Mouse (Mus musculus) lung, postnatal 36 days (tissue): ENCODE data around the gene Mdfi.
A peak's percentile ranks its signal among the peaks of the same experiment; 100 is the strongest.

ENCODE experiments used
- DNase-seq: peaks from one replicate; pipeline ENCODE4 v3.0.0; 2022; ENCODE audit warnings: mixed read lengths

Mdfi gene

GRCm38 (mm10) chr17:47845609-47846008 lies 11.1 kb upstream of the Mdfi start:
- no peak for DNase-seq

GRCm38 (mm10) chr17:47843465-47843864 lies 9.0 kb upstream of the Mdfi start:
- DNase-seq: no peak

- peak; percentile 90 for DNase-seq
Measured at GRCm38 (mm10) chr17:47841931-47842623, 7.6 kb upstream of the Mdfi start.

GRCm38 (mm10) chr17:47841521-47841920 lies 7.0 kb upstream of the Mdfi start:
- DNase-seq: no peak

- DNase-seq: peak; percentile 40
Measured at GRCm38 (mm10) chr17:47837808-47838207, 3.3 kb upstream of the Mdfi start.

- no peak for DNase-seq
Measured at GRCm38 (mm10) chr17:47833628-47834481, 636 bp downstream of the Mdfi start.

- peak; percentile 48 for DNase-seq
Measured at GRCm38 (mm10) chr17:47833029-47833627, 1.4 kb downstream of the Mdfi start.

GRCm38 (mm10) chr17:47832501-47833028 lies 1.9 kb downstream of the Mdfi start:
- DNase-seq: no peak

GRCm38 (mm10) chr17:47831772-47832171 lies 2.7 kb downstream of the Mdfi start:
- no peak for DNase-seq

GRCm38 (mm10) chr17:47831161-47831560 lies 3.3 kb downstream of the Mdfi start:
- no peak for DNase-seq

- DNase-seq: no peak
Measured at GRCm38 (mm10) chr17:47821339-47821738, 13.2 kb downstream of the Mdfi start.

- DNase-seq: no peak
Measured at GRCm38 (mm10) chr17:47818038-47818725, 16.3 kb downstream of the Mdfi start.

- no peak for DNase-seq
Measured at GRCm38 (mm10) chr17:47815446-47815845, 19.0 kb downstream of the Mdfi start.

GRCm38 (mm10) chr17:47814496-47814895 lies 20.0 kb downstream of the Mdfi start:
- DNase-seq: no peak

- DNase-seq: peak; percentile 66
Measured at GRCm38 (mm10) chr17:47813616-47814015, 20.9 kb downstream of the Mdfi start.

- DNase-seq: no peak
Measured at GRCm38 (mm10) chr17:47812200-47812599, 22.3 kb downstream of the Mdfi start.

- DNase-seq: no peak
Measured at GRCm38 (mm10) chr17:47811265-47811800, 23.2 kb downstream of the Mdfi start.

- DNase-seq: peak; percentile 38
Measured at GRCm38 (mm10) chr17:47806230-47806629, 28.3 kb downstream of the Mdfi start.

- no peak for DNase-seq
Measured at GRCm38 (mm10) chr17:47805047-47805835, 29.2 kb downstream of the Mdfi start.

GRCm38 (mm10) chr17:47803662-47804061 lies 30.8 kb downstream of the Mdfi start:
- DNase-seq: no peak

GRCm38 (mm10) chr17:47802806-47803205 lies 31.7 kb downstream of the Mdfi start:
- DNase-seq: no peak

- DNase-seq: no peak
Measured at GRCm38 (mm10) chr17:47797383-47797782, 37.1 kb downstream of the Mdfi start.
